Comparison of ENCODE assay signal across 8 mouse cellular contexts in the genomic region with DNA sequence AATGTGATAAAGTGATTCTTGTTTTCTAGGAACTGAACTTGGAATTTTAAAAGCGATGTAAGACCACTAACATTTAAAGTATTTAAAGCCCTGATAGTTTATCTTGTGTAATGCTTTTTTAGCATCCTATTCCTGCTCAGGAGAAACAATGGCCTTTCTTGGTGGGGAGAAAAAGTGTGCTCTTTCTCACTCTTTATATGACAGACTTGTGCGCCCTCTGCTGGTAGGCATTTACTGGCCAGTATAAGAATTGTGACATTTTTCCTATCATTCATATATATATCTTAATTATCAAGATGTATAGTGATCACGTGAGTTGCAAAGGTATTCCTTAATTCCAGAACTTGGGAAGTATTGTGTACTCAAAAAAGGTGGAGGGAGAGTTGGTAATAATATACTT.
DNase-seq lines count a peak whose midpoint lies in the region; ATAC-seq and TF ChIP-seq lines count a peak whose summit lies in the region.

No protein-coding gene starts in this region.

- peak; percentile 51 for DNase-seq in heart, adult 8-10 months (ENCODE audit: low spot score)
- peak; percentile 50 for DNase-seq in c-Kit-positive CD71-positive TER-119-positive erythroid progenitor cells, embryonic 14.5 days (ENCODE audit: low spot score)
- peak; percentile 58 to 89 for DNase-seq in kidney, postnatal 25 days
- DNase-seq in lung, postnatal 14 days, result peak; percentile 79
- peak; percentile 29 for DNase-seq in spleen, adult 12 weeks (ENCODE audit: low spot score)

- no peaks in the 10 kb centered on the region for H3K27me3 ChIP-seq in heart, embryonic 12.5 days (replicated peaks)
- no peaks in the 10 kb centered on the region for H3K27me3 ChIP-seq in E14TG2a.4 (ENCODE audit: insufficient read depth, low read length)
- no peaks in the 10 kb centered on the region for H3K27me3 ChIP-seq in forebrain, embryonic 15.5 days

- peaks cover 50% of the 10 kb centered on the region for H3K36me3 ChIP-seq in heart, embryonic 12.5 days
- peaks cover 83% of the 10 kb centered on the region for H3K36me3 ChIP-seq in E14TG2a.4 (ENCODE audit: insufficient read depth, low read length)
- H3K36me3 ChIP-seq in forebrain, embryonic 15.5 days, result peaks cover 47% of the 10 kb centered on the region

- H3K27ac ChIP-seq in heart, embryonic 12.5 days (ENCODE audit: poor library complexity, severe bottlenecking), result no peak overlapping the region
- no peak overlapping the region for H3K27ac ChIP-seq in forebrain, embryonic 15.5 days (replicated peaks)

- no peak overlapping the region for H3K4me2 ChIP-seq in heart, embryonic 12.5 days
- no peak overlapping the region for H3K4me2 ChIP-seq in forebrain, embryonic 15.5 days (replicated peaks)

- no peaks in the 10 kb centered on the region for H3K9me3 ChIP-seq in heart, embryonic 12.5 days (replicated peaks)
- no peaks in the 10 kb centered on the region for H3K9me3 ChIP-seq in E14TG2a.4 (ENCODE audit: low read length)
- H3K9me3 ChIP-seq in forebrain, embryonic 15.5 days, result no peaks in the 10 kb centered on the region

- peak; percentile 85 for TF ChIP-seq CTCF in E14TG2a.4 (conservative IDR thresholded peaks at IDR 0.05; ENCODE audit: low read length)

- H3K4me3 ChIP-seq in heart, embryonic 12.5 days, result no peak overlapping the region
- no peak overlapping the region for H3K4me3 ChIP-seq in E14TG2a.4 (replicated peaks; ENCODE audit: low read length)
- no peak overlapping the region for H3K4me3 ChIP-seq in forebrain, embryonic 15.5 days

- H3K4me1 ChIP-seq in heart, embryonic 12.5 days (replicated peaks), result no peaks in the 10 kb centered on the region
- peaks cover 10% of the 10 kb centered on the region for H3K4me1 ChIP-seq in E14TG2a.4 (replicated peaks; ENCODE audit: low read depth, low read length)
- no peaks in the 10 kb centered on the region for H3K4me1 ChIP-seq in forebrain, embryonic 15.5 days

- ATAC-seq in heart, embryonic 12.5 days (ENCODE audit: insufficient number of reproducible peaks, low FRiP score), result no peak
- ATAC-seq in forebrain, embryonic 15.5 days (replicated peaks), result peak; percentile 66

- H3K9ac ChIP-seq in heart, embryonic 12.5 days, result no peak overlapping the region
- H3K9ac ChIP-seq in forebrain, embryonic 15.5 days (replicated peaks), result no peak overlapping the region

- WGBS in heart, embryonic 12.5 days, result 44% methylated on average over 3 of the region's 3 CpGs
- WGBS in forebrain, embryonic 15.5 days, result 70% methylated on average over 3 of the region's 3 CpGs

Comparison
In these comparisons a context has a peak if more than half of its experiments do, and no peak if none do; other contexts are left out.
1. DNase-seq: peak in every context shown above with its lines; median percentile 79 in lung, postnatal 14 days; 74 in kidney, postnatal 25 days; 51 in heart, adult 8-10 months; 50 in c-Kit-positive CD71-positive TER-119-positive erythroid progenitor cells, embryonic 14.5 days; 29 in spleen, adult 12 weeks.